Mouse (Mus musculus) limb, embryonic 15.5 days (tissue): Measurements from ENCODE around the gene Gm20532. TPM values are rescaled to one million over a fixed set of nuclear protein-coding genes. Genes with fewer than 3 reads are reported as not detected.
A peak's percentile ranks its signal among the peaks of the same experiment; 100 is the strongest.

Experiments
- ATAC-seq: fragments of 200-750 bp; cut with Nextera tagmentation; 2 replicates; pipeline ENCODE4 v1.8.0; 2017; ENCODE audit warnings: low read depth, moderate TSS enrichment; ENCODE audit not compliant: insufficient number of reproducible peaks, low FRiP score, low TSS enrichment
- H3K27ac ChIP-seq: fragments of 300-500 bp; sonication (generic); 2 replicates; pipeline ENCODE4 v1.5.1; 2015; ENCODE audit warnings: moderate library complexity, mild to moderate bottlenecking, inconsistent platforms
- H3K27me3 ChIP-seq: fragments of 300-500 bp; sonication (generic); 2 replicates; pipeline ENCODE4 v1.6.1; 2015; ENCODE audit warnings: inconsistent platforms
- H3K36me3 ChIP-seq: fragments of 300-500 bp; sonication (generic); 2 replicates; pipeline ENCODE4 v1.6.1; 2015; ENCODE audit warnings: inconsistent platforms
- H3K4me1 ChIP-seq: fragments of 300-500 bp; sonication (generic); 2 replicates; pipeline ENCODE4 v1.6.1; 2015; ENCODE audit warnings: inconsistent platforms
- H3K4me2 ChIP-seq: fragments of 300-500 bp; sonication (generic); 2 replicates; pipeline ENCODE4 v1.6.1; 2015; ENCODE audit warnings: mild to moderate bottlenecking, inconsistent platforms
- H3K4me3 ChIP-seq: fragments of 300-500 bp; sonication (generic); 2 replicates; pipeline ENCODE4 v1.5.1; 2015; ENCODE audit warnings: mild to moderate bottlenecking, inconsistent platforms
- H3K9ac ChIP-seq: fragments of 300-500 bp; sonication (generic); 2 replicates; pipeline ENCODE4 v1.6.1; 2015; ENCODE audit warnings: inconsistent platforms
- H3K9me3 ChIP-seq: fragments of 300-500 bp; sonication (generic); 2 replicates; pipeline ENCODE4 v1.6.1; 2016; ENCODE audit warnings: inconsistent platforms
- WGBS: fragments of 180-500 bp; shearing (Covaris S2); methylation state at CpG from one replicate; pipeline ENCODE4 v1.1.7; 2015; 5-methylcytosine and 5-hydroxymethylcytosine counted together
- polyA plus RNA-seq: library from polyadenylated mRNA; unstranded; fragments of >200 nt; fragmentation: Nextera tagmentation; extraction: Ambion mirVana; gene quantifications from 2 replicates; pipeline ENCODE4 v1.2.1, GENCODE M21; 2015

Gene Gm20532
- polyA plus RNA-seq, 1 experiment from 2014 or later, result not detected

- Histone ChIP-seq H3K4me2 (no peak overlapping the region), H3K4me3 (no peak overlapping the region), H3K27me3 (no peaks in the 10 kb centered on the region), H3K9me3 (no peaks in the 10 kb centered on the region), H3K9ac (no peak overlapping the region), H3K4me1 (peaks cover 43% of the 10 kb centered on the region), H3K27ac (peak overlapping the region; percentile 68), H3K36me3 (no peaks in the 10 kb centered on the region)
- ATAC-seq, result no peak
- WGBS, result 80% methylated on average over 2 of the region's 2 CpGs
Measured at GRCm38 (mm10) chr2:26552066-26552465, 34.4 kb upstream of the Gm20532 start.

DNA sequence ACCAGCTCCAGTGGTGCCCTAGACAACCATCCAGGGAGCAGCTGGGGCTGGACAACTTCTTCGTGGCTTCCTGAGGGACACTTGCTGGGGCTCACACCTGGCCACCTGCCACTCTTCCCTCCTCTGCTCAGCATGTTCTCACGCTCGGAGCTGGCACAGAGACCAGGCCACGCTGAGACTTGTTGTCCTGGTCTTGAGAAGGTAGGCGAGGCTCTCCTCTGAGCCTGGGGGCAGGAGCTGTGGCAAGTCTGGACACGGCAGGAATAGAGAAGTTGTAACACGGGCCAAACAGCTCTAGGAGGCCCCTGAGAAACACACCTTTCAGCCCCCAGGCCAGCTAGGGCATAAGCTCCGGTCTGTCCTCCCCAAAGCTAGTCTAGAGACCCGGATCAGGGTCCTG lies 32.5 kb upstream of the Gm20532 start:
- Histone ChIP-seq H3K36me3 (no peaks in the 10 kb centered on the region), H3K9ac (no peak overlapping the region), H3K4me3 (no peak overlapping the region), H3K9me3 (no peaks in the 10 kb centered on the region), H3K27me3 (no peaks in the 10 kb centered on the region), H3K27ac (peak overlapping the region; percentile 22; the same call in 1 of the 2 replicates), H3K4me1 (peaks cover 32% of the 10 kb centered on the region), H3K4me2 (no peak overlapping the region)
- ATAC-seq, result no peak
- WGBS, result 58% methylated on average over 9 of the region's 9 CpGs

DNA sequence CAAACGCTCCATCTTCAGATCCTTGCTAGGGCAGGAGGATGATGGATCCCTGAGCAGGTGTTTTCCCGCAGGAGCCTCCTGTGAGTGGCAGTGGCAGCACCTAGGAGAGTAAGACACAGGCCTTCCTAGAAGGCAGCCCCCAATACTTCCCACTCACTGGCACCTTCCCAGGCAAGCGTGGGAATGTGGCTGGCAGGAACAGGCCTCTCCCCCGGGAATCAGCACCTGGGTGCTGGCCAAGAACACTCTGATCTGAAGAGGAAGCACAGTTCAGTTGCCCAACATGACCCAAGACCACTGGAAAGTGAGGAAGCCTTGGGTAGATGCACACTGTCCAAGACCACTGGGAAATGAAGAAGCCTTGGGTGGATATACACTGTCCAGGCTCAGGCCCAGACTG lies 31.4 kb upstream of the Gm20532 start:
- Histone ChIP-seq H3K9ac (no peak overlapping the region), H3K27ac (no peak overlapping the region), H3K9me3 (no peaks in the 10 kb centered on the region), H3K27me3 (no peaks in the 10 kb centered on the region), H3K4me3 (no peak overlapping the region), H3K36me3 (no peaks in the 10 kb centered on the region), H3K4me1 (peaks cover 27% of the 10 kb centered on the region), H3K4me2 (no peak overlapping the region)
- WGBS, result 59% methylated on average over 4 of the region's 4 CpGs
- ATAC-seq, result no peak

DNA sequence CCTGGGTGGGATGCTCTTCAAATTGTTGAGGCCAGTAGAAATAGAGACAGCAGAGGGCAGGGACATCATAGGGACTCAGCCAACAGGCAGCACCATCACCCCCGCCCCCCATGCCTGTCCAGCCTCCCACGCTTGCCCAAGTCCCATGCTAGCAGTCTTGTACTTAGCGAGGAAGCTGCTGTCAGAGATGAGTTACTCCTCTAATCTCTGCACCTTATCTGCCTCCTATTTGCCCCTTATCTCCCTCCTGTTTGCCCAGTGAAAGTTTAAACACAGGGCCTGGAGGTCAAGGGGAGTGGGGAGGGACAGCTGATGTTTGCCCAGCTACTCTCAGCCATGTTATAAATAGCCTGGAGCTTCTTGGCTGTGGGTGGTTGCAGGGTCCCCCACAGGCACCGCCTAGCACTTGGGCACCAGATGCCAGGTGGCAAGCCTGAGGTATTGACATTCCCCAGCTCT lies 29.9 kb upstream of the Gm20532 start:
- ATAC-seq, result no peak
- no peak overlapping the region for H3K4me2 ChIP-seq
- no peak overlapping the region for H3K9ac ChIP-seq
- no peaks in the 10 kb centered on the region for H3K36me3 ChIP-seq
- H3K4me3 ChIP-seq, result no peak overlapping the region
- peaks cover 14% of the 10 kb centered on the region for H3K4me1 ChIP-seq
- H3K27ac ChIP-seq, result no peak overlapping the region
- WGBS, result 40% methylated on average over 4 of the region's 4 CpGs
- H3K9me3 ChIP-seq, result no peaks in the 10 kb centered on the region
- no peaks in the 10 kb centered on the region for H3K27me3 ChIP-seq

GRCm38 (mm10) chr2:26560506-26560905 lies 25.9 kb upstream of the Gm20532 start:
- Histone ChIP-seq H3K27me3 (no peaks in the 10 kb centered on the region), H3K9me3 (no peaks in the 10 kb centered on the region), H3K4me1 (0 out of 2 replicates have a peak, but pooled peaks cover 4% of the 10 kb centered on the region), H3K9ac (no peak overlapping the region), H3K4me3 (no peak overlapping the region), H3K27ac (no peak overlapping the region), H3K4me2 (no peak overlapping the region), H3K36me3 (no peaks in the 10 kb centered on the region)
- 77% methylated on average over 5 of the region's 5 CpGs for WGBS
- ATAC-seq, result no peak; the same call in 1 of the 2 replicates

DNA sequence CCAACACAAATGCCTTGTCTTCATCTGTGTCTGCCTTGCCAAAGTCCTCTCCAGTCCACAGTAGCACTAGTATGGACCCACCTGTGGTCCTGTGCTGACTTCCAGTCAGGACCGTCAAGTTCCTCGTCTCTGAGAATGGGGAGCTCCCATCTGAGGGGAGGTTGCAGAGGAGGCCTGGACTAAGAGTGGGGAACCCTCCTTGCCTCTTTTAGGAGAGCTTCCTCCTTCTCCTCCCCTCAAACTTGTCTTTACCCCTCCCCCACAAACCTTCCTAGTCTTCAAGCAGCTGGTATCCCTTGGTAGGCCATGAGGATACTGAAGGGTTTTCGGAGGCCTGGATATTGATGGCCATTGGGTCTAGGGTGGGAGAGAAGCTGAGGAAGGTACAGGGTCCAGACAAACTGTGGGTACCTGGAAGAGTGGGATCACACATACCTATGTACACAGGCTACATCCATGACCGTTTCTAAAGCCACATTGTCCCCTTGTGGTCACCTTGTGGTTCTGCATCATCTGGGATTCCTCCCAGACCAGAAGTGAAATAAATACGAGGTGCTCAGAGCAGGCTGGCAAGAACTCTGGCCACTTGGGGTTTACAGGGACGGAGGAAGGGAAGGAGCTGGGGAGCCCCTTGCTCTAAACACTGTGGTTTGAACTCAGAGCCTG lies 25.0 kb upstream of the Gm20532 start:
- no peak overlapping the region for H3K4me3 ChIP-seq
- ATAC-seq, result no peak
- H3K27ac ChIP-seq, result no peak overlapping the region
- no peaks in the 10 kb centered on the region for H3K36me3 ChIP-seq
- H3K27me3 ChIP-seq, result no peaks in the 10 kb centered on the region
- no peak overlapping the region for H3K4me2 ChIP-seq
- H3K9ac ChIP-seq, result no peak overlapping the region
- no peaks in the 10 kb centered on the region for H3K9me3 ChIP-seq
- 40% methylated on average over 6 of the region's 6 CpGs for WGBS
- 0 out of 2 replicates have a peak, but pooled peaks cover 6% of the 10 kb centered on the region for H3K4me1 ChIP-seq

- ATAC-seq, result no peak
- Histone ChIP-seq H3K36me3 (no peaks in the 10 kb centered on the region), H3K9ac (0 out of 2 replicates have a peak overlapping the region, but pooled peaks have one; percentile 10), H3K4me2 (no peak overlapping the region), H3K27me3 (no peaks in the 10 kb centered on the region), H3K9me3 (no peaks in the 10 kb centered on the region), H3K27ac (no peak overlapping the region), H3K4me1 (0 out of 2 replicates have a peak, but pooled peaks cover 3% of the 10 kb centered on the region), H3K4me3 (no peak overlapping the region)
- WGBS, result 17% methylated on average over 4 of the region's 4 CpGs
Measured at GRCm38 (mm10) chr2:26566221-26566620, 20.2 kb upstream of the Gm20532 start.

DNA sequence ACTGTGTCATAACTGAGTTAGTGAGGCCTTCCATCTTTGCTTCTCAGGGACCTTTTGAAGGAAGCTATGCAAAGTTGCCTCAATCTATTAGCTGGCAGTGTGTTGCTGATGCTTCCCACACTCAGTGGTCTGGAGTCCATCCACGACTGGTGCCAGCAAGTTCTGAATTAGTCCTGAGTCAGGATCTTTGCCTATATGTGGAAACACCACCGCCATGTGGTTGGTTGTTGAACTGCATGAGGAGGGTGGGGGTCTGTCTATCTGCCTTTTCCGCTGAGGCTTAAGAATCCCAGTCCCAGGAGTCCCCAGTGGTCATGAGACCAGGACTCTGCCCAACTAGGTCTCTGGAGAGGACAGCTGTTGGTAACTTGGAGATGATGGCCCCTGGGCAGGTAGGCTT lies 16.4 kb upstream of the Gm20532 start:
- Histone ChIP-seq H3K27me3 (no peaks in the 10 kb centered on the region), H3K9me3 (no peaks in the 10 kb centered on the region), H3K36me3 (no peaks in the 10 kb centered on the region), H3K27ac (peak overlapping the region; percentile 33; the same call in 1 of the 2 replicates), H3K4me2 (no peak overlapping the region), H3K9ac (no peak overlapping the region), H3K4me3 (no peak overlapping the region), H3K4me1 (peaks cover 17% of the 10 kb centered on the region)
- WGBS, result 5% methylated on average over 3 of the region's 3 CpGs
- ATAC-seq, result no peak

DNA sequence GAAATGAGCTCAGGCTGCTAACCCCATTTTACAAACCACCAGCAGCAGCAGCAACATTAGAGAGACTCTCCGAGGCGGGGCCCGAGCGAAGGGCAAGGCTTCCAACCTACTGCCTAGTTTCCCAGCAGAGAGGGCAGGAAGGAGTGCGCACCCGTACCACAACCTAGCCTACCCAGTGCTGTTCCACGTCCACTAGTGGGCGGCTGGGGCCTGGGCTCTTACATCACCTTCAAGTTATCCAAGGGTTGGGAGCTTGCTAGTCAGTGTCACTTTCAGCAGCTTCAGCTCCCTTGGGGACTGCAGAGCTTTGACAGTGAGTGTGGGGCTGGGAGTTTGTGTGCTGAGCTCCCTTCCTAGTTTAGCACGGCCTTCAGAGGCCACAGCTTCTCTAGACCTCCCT lies 15.0 kb upstream of the Gm20532 start:
- no peaks in the 10 kb centered on the region for H3K9me3 ChIP-seq
- peaks cover 16% of the 10 kb centered on the region for H3K4me1 ChIP-seq
- 79% methylated on average over 9 of the region's 9 CpGs for WGBS
- H3K4me3 ChIP-seq, result no peak overlapping the region
- ATAC-seq, result no peak
- no peak overlapping the region for H3K4me2 ChIP-seq
- H3K27ac ChIP-seq, result peak overlapping the region; percentile 54
- no peaks in the 10 kb centered on the region for H3K36me3 ChIP-seq
- H3K9ac ChIP-seq, result no peak overlapping the region
- no peaks in the 10 kb centered on the region for H3K27me3 ChIP-seq

DNA sequence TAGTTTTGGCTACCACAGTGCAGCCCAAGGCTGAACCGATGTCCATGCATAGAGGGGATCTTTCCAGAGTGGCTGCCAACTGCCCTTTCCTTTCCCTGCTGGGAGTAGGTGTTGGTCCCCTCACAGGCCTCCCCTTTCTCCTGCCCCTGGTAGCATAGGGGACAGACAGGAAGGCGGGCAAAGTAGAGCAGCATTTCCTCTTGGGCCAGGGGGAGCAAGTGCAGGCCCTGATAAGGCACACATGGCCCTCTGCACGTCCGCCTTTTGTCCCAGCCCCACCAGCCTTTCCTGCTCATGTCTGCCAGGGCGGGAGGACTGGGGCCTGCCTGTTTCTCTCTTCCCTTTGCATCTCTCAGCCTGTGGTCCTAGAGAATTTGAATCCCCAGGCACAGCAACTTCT lies 14.6 kb upstream of the Gm20532 start:
- H3K9ac ChIP-seq, result no peak overlapping the region
- 0 out of 2 replicates have a peak, but pooled peaks have one; percentile 26 for ATAC-seq

DNA sequence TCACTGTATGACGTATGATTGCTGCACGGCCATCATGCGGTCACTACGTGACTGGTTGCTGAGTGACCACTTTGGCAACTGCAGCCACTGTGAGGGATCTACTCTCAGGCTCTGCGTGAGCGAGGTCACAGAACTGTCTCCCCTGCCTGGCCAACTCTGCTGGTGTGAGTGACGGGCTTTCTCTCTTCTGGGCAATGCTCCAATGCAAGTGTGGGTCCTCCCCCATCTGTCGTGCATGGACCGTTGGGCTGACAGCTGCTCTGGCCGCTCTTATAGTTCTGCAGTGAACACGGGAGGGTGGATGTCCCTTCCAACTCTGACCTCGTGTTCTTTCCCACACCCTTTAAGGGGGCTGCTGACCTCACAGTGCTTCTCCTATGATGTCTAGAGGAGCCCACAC lies 13.0 kb upstream of the Gm20532 start:
- WGBS, result 59% methylated on average over 12 of the region's 12 CpGs
- Histone ChIP-seq H3K4me2 (no peak overlapping the region), H3K4me3 (no peak overlapping the region), H3K9me3 (no peaks in the 10 kb centered on the region), H3K27ac (peak overlapping the region; percentile 71), H3K4me1 (peaks cover 21% of the 10 kb centered on the region), H3K27me3 (no peaks in the 10 kb centered on the region), H3K36me3 (no peaks in the 10 kb centered on the region), H3K9ac (no peak overlapping the region)
- ATAC-seq, result peak; percentile 24; the same call in 1 of the 2 replicates

More for the DNA sequence above, 14.6 kb upstream of the Gm20532 start:
- 57% methylated on average over 5 of the region's 5 CpGs for WGBS
- no peak overlapping the region for H3K4me2 ChIP-seq
- H3K4me1 ChIP-seq, result peaks cover 14% of the 10 kb centered on the region
- H3K9me3 ChIP-seq, result no peaks in the 10 kb centered on the region
- peak overlapping the region; percentile 54 for H3K27ac ChIP-seq
- no peak overlapping the region for H3K4me3 ChIP-seq
- no peaks in the 10 kb centered on the region for H3K27me3 ChIP-seq
- H3K36me3 ChIP-seq, result no peaks in the 10 kb centered on the region

- H3K36me3 ChIP-seq, result no peaks in the 10 kb centered on the region
- ATAC-seq, result no peak
- no peak overlapping the region for H3K4me3 ChIP-seq
- peaks cover 24% of the 10 kb centered on the region for H3K4me1 ChIP-seq
- no peaks in the 10 kb centered on the region for H3K9me3 ChIP-seq
- H3K4me2 ChIP-seq, result no peak overlapping the region
- H3K27ac ChIP-seq, result peak overlapping the region; percentile 71
- no peak overlapping the region for H3K9ac ChIP-seq
- WGBS, result 21% methylated on average over 5 of the region's 5 CpGs
- no peaks in the 10 kb centered on the region for H3K27me3 ChIP-seq
Measured at GRCm38 (mm10) chr2:26573807-26574206, 12.6 kb upstream of the Gm20532 start.
